Mouse (Mus musculus) natural killer cell, adult 2 months (primary cell): Measurements from ENCODE around the gene Rabep2.
A peak's percentile ranks its signal among the peaks of the same experiment; 100 is the strongest.
"Not testable (repeated sequence)": the region's sequence is repeated elsewhere in the genome, so short reads cannot be mapped to it uniquely, and the experiment has no call there.

Experiments used
- DNase-seq, 2 experiments: peaks; one replicate each; pipeline ENCODE4 v3.0.0; 2022; ENCODE audit warnings: low spot score in 2 of 2

Rabep2 gene

DNA sequence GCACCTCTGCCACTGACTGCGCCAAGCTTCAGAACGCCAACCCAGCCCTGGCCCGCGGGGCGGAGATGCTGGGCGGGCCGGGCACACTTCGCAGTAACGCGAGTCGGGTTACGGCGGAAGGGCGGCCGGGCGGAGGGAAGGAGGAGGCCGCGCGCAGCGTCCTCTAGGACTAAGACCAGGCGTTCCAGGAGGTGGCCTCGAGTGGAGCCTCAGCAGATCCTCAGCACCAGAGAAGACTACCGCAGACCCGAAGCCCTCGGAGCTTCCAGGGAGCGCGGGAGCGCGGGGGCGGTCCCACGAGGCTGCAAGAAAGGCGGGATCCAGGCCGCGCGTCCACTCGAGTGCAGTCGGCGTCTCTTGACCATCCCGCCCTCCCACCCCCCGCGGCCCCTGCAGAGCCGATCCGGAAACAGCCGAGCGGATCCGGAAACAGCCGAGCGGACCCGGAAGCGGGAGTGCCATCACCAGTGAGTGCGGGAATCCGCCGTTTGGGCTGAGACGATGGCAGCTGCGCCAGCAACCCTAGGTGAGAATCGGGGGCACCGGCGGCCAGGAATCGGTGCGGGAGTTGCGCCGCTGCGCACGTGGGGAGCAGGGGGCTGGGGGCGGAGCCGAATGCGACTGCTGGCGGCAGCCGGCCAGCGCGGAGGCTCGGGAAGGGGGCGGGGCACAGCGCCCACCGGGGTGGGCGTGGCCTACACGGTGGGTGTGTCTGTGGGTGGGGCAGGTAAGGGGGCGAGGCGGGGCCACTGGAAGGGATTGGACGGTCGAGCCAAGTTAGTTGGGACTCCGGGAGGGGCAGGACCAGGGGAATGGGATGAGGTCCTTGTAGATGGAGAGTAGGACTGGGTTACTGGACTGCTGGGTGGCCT lies at the start of gene Rabep2:
TSS of gene Rabep2 (plus strand) at position 129 of the 872 bp plus-strand sequence.
- DNase-seq: peak; percentile 93 to 95

GRCm38 (mm10) chr7:126383565-126383964 lies 45.0 kb upstream of the Rabep2 start:
- DNase-seq: no peak

DNA sequence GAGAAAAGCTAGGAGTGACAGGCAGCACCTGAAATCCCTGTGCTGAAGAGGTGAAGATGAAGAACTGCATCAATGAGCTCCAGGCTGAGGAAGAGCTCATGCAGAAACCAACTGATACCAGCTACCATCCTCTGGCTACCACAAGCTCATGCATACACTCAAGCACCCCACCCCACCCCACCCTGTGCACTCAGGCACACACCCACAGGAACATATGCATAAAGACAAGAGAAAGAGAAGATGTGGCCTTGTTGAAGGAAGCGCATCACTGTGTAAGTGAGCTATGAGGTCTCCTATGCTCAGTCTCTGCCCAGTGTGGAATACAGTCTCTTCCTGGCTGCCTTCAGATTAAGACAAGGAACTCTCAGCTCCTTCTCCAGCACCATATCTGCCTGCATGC lies 40.4 kb upstream of the Rabep2 start:
- DNase-seq: no peak

GRCm38 (mm10) chr7:126392086-126392884 lies 36.3 kb upstream of the Rabep2 start:
- DNase-seq: not testable (repeated sequence)

DNA sequence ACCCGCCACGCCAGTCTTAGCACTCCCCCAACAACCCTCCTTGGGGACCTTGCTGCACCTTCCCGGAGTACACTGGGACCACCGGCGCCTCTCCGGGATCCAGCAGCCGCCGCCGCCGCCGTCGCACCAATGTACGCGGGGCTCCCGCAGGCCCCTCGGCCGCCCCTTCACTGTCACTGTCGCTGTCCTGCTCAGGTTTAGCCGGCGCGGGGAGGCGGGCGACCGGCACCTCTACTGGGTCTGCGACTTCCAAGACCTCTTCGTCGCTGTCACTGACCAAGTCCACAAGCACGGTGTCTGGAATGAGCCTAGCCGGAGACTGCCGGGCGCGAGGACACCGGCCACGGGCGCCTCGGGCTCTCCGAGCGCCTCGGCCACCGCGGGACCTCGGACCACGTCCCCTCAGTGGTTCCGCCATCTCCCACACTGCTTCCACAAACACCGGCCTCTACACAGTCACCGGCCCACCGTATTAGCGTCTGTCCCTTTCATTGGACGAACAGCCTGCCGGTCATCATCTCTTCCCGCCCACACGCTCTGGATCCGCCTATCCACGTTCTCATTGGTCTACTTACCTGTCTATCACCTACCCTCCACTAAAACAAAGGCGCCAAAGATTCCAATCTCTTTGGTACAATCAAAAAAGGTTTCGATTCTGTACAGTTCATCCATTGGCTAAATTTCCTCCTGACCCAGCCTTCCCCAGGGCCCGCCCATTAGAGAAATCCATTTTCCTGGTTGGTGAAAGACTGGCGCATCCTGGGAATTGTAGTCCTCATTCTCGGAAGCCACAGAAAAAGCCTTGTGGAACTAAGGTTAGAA lies 32.0 kb upstream of the Rabep2 start, which contains the start of gene Nfatc2ip:
TSS of gene Nfatc2ip (minus strand) at position 440 of the 822 bp plus-strand sequence.
- DNase-seq: peak; percentile 95 to 97

DNA sequence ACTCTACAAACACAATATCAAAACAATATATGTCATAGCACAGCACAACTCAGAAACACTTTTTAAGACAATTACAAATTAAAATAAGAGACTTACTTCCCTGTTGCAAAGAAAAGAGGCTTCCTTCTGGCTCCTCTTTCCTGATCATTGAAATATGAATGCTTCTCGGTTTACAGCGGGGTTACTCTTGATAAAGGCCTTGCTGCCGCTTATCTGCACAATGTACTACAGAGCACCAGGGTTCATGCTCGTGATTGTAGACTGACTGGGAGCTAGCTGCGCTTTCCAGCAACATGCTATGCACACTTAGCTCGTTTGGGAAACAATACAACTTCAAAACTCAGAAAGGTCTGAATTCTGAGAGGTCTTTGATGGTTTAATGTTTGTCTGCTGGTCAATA lies 31.3 kb upstream of the Rabep2 start:
- no peak for DNase-seq

GRCm38 (mm10) chr7:126397822-126398221 lies 30.7 kb upstream of the Rabep2 start:
- DNase-seq: no peak

DNA sequence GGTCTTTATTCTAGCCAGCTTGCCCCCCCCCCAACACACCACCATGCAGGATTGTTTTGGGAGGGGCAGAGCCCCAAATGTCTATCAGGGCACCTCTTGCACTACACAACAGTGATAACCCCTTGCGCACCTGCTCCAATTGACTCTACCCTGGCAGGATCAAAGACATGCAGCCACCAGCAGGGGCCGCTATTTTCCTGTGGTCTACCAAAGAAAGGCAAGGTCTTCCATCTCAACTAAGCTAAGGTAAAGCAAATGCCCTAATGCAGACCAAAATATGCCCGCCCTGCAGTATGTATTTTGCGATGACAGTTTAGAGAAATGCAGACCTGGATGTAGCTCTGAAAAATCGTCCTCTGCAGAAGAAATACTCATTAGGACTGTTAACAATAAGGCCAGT lies 29.0 kb upstream of the Rabep2 start:
- peak; percentile 83 to 90 for DNase-seq

DNA sequence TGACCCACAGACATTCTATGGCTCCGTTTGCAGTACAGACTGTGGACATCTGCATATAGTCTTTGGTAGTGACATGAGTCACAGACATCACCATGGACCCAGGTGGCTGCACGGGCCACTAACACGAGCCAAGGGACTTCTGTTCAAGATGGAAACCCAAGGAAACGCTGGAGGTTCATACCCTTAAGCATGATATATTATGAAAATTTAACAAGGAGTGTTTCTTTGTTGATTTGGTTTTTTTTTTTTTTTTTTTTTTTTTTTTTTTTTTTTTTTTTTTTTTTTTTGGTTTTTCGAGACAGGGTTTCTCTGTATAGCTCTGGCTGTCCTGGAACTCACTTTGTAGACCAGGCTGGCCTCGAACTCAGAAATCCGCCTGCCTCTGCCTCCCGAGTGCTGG lies 26.0 kb upstream of the Rabep2 start:
- not testable (repeated sequence) for DNase-seq

- DNase-seq: no peak
Observed at GRCm38 (mm10) chr7:126408686-126409085, 19.9 kb upstream of the Rabep2 start.

DNA sequence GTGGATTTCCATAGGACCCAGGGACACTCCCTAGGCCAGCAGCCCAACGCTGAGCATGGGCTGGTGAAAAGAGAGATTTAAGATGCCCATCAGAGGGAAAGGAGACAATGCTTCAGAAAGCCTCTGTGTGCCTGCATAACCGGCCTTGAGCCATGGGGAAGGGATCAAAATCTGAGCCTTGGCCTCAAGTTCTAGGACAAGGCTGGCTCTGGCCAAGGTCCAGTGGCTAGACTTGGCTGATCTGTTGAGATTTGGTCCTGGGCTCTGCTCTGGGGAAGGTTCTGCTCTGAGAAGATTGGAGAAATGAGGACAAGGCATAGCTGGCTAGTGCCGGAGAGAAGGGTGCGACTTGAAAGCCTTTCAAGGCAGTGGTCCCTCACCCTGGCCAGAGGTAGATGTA lies 17.5 kb upstream of the Rabep2 start:
- no peak for DNase-seq

DNA sequence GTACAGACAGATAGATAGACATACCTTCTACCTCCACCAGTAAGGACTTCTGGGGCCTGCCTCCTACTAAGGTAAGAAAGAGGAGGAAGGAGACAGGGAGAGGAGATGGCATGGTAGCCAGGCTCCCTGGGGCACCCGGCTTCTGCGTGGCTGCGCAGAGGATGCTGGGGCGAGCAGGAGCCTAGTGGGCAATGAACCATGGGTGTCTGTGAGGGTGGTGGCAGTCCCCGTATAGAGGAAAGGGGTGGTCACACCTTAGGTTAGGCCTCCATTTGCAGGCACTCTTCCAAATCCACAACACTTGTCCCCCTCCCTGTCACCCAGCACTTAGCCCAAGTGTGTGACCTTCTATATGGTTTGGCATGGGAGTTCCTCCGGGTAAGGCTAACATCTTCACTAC lies 13.8 kb upstream of the Rabep2 start, which contains the start of gene Cd19:
TSS of gene Cd19 (minus strand) at position 165 of the 400 bp plus-strand sequence.
- DNase-seq: peak in 1 of 2 experiments; percentile 51

GRCm38 (mm10) chr7:126416615-126417014 lies 11.9 kb upstream of the Rabep2 start:
- peak in 1 of 2 experiments; percentile 73 for DNase-seq

GRCm38 (mm10) chr7:126417045-126417444 lies 11.5 kb upstream of the Rabep2 start:
- peak in 1 of 2 experiments; percentile 49 for DNase-seq

GRCm38 (mm10) chr7:126417606-126418005 lies 11.0 kb upstream of the Rabep2 start:
- DNase-seq: no peak

GRCm38 (mm10) chr7:126418496-126418895 lies 10.1 kb upstream of the Rabep2 start:
- DNase-seq: no peak

DNA sequence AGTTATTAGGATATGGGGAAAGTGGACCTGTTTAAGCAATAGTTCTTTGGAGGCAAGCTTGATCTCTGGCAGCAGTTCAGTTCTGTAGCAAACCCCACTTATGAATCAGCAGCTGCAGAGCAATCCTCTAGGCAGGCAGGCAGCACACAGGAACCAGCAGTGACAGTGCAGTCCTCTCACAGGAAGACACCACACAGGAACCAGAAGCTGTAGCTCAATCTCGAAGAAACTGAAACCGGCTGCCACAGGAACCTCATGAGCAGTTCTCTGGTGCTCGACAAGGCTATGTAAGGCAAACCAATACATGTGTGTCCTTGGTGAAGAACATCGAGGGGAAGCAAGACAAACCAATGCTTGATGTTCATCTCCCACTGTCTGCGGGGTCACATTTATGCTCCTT lies 6.8 kb upstream of the Rabep2 start:
- DNase-seq: peak in 1 of 2 experiments; percentile 57

- no peak for DNase-seq
Observed at GRCm38 (mm10) chr7:126424161-126424560, 4.4 kb upstream of the Rabep2 start.

- DNase-seq: no peak
Observed at GRCm38 (mm10) chr7:126427323-126427860, 1.2 kb upstream of the Rabep2 start.

DNA sequence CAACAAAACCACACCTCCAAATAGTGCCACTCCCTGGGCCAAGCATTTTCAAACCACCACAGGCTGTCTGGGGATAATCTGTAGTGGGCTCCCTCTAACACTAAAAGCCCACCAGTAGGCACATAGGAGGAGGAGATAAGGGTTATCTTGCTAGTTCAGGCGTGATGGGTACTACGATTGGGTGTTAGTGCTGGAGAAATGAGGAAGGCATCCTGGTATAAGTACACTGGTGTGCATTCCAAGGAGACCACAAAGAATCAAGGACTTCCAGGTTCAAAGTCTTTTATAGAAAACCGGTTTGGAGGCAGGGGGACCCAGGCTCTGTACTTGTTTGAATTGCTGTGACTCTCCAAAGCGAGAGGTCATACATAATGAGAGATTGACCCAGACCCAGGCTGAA lies 405 bp upstream of the Rabep2 start:
- no peak for DNase-seq

DNA sequence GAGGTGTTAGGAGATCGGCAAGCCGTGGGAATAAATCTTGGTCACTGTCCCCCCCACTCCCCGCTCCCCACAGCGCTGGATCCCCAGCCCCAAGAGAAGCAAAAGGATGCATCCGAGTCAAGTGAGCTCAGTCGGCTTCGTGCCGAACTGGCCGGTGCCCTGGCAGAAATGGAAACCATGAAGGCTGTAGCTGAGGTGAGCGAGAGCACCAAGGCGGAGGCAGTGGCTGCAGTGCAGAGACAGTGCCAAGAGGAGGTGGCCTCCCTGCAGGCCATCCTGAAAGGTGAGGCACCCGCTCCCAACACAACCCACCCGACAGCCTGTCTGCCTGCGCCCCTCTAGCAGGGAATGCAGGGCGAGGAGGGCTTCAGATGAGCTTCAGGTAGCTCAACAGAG lies 942 bp downstream of the Rabep2 start:
- DNase-seq: no peak
